15 mouse cellular contexts compared by ENCODE assay signal in genomic region chr1:34620116-34620515, GRCm38 (mm10). TPM values are rescaled to one million over a fixed set of nuclear protein-coding genes. Genes with fewer than 3 reads are reported as not detected.
A peak's percentile ranks its signal among the peaks of the same experiment; 100 is the strongest.
DNase-seq lines count a peak whose midpoint lies in the region; TF ChIP-seq lines count a peak whose summit lies in the region.
"Not testable (repeated sequence)": the region's sequence is repeated elsewhere in the genome, so short reads cannot be mapped to it uniquely, and the experiment has no call there.
"Had no signal": no experiment of that assay in that cellular context is flagged by ENCODE, and none has a peak within 500 bp of the region (broad histone marks: within the 10 kb centered on the region; RNA-seq: fewer than 3 reads in every experiment).

No protein-coding gene starts in this region.

- not testable (repeated sequence) for H3K9ac ChIP-seq in ES-E14 (ENCODE audit: insufficient read depth, low read depth, low read length, poor library complexity, severe bottlenecking)

- not testable (repeated sequence) for H3K9me3 ChIP-seq in ES-E14 (ENCODE audit: control insufficient read depth, insufficient read depth, low read depth, low read length)

- DNase-seq in ES-CJ7 (ENCODE audit: low read depth, low spot score) (peak; percentile 31), R1 (ENCODE audit: low read depth, low spot score) (peak; percentile 51), ZHBTc4 (ENCODE audit: low read depth, low spot score) (peak; percentile 50)
- DNase-seq in ES-E14 (ENCODE audit: low read depth, low spot score), result not testable (repeated sequence)
- DNase-seq in heart, adult 11 months, result peak; percentile 64

- H3K27ac ChIP-seq in ES-E14 (ENCODE audit: insufficient read depth, low read depth, low read length, poor library complexity, severe bottlenecking), result peak overlapping the region; percentile 24; the same call in 1 of the 2 replicates

- H3K4me3 ChIP-seq in ES-E14 (ENCODE audit: insufficient read depth in 1 of 2, low read depth in 1 of 2, low read length in 2 of 2, poor library complexity in 1 of 2, severe bottlenecking in 1 of 2), result not testable (repeated sequence)

- H3K36me3 ChIP-seq in ES-E14 (ENCODE audit: control insufficient read depth, insufficient read depth, low read length, poor library complexity, severe bottlenecking), result not testable (repeated sequence)

- not testable (repeated sequence) for H3K4me1 ChIP-seq in ES-E14 (ENCODE audit: control insufficient read depth in 2 of 2, insufficient read depth in 2 of 2, low read length in 2 of 2, poor library complexity in 1 of 2)

- in situ Hi-C loops in ES-E14 (cut with MboI; ENCODE audit: low sequenced_read_pairs in 2 of 2, unreplicated experiment in 2 of 2), result not testable (repeated sequence)

TF ChIP-seq in ES-E14, 5 proteins besides CTCF, POLR2A, EP300 and RAD21:
- TF ChIP-seq MAFK (IDR thresholded peaks at IDR 0.05; ENCODE audit: insufficient read depth, low read depth, low read length), result peak; percentile 58; the same call in 1 of the 2 replicates

RNA-seq across cellular contexts. Expression of gene Amer3, which starts 40.7 kb away (rescaled TPM):
- total RNA-seq in ES-E14 (2012; rRNA removed), result not detected in 2 replicates
- total RNA-seq: MEL had no signal

RNA-seq across cellular contexts. Expression of gene Prss40, which starts 59.4 kb away (rescaled TPM):
- not detected in 2 replicates for total RNA-seq in ES-E14 (2012; rRNA removed)
- total RNA-seq: adrenal gland, adult 18-20 months; adrenal gland, adult 2 months; adrenal gland, adult 8-10 months; adrenal gland, postnatal 10 days; adrenal gland, postnatal 14 days; adrenal gland, postnatal 25 days; adrenal gland, postnatal 36 days; adrenal gland, postnatal 4 days; CH12.LX; MEL had no signal
